Mouse (Mus musculus) heart, embryonic 14.5 days (tissue): ENCODE measurements around the gene Hspa1l. TPM values are rescaled to one million over a fixed set of nuclear protein-coding genes. Genes with fewer than 3 reads are reported as not detected.

Experiments used
- ATAC-seq: fragments of 200-750 bp; cut with Nextera tagmentation; 2 replicates; pipeline ENCODE4 v1.8.0; 2017; ENCODE audit warnings: low read depth, moderate TSS enrichment; ENCODE audit not compliant: insufficient number of reproducible peaks, insufficient read depth, low FRiP score
- H3K27ac ChIP-seq, 2 experiments: fragments of 200-500 bp in 1 of 2; fragments of 300-500 bp in 1 of 2; sonication (generic) in 1 of 2; replicated peaks in 1 of 2; 2 replicates each; pipeline ENCODE4 v1.5.1; 2012 to 2014; ENCODE audit warnings: low read depth in 2 of 2, low read length in 2 of 2, control low read depth in 1 of 2, mild to moderate bottlenecking in 1 of 2, mixed read lengths in 1 of 2; ENCODE audit not compliant: control insufficient read depth in 1 of 2, insufficient read depth in 1 of 2
- H3K27me3 ChIP-seq: fragments of 300-500 bp; sonication (generic); 2 replicates; pipeline ENCODE4 v1.6.1; 2014; ENCODE audit warnings: mild to moderate bottlenecking, low read length, control low read depth; ENCODE audit not compliant: control insufficient read depth, insufficient read depth
- H3K36me3 ChIP-seq: fragments of 300-500 bp; sonication (generic); 2 replicates; pipeline ENCODE4 v1.6.1; 2014; ENCODE audit warnings: mild to moderate bottlenecking, control low read depth, low read length, mixed read lengths; ENCODE audit not compliant: control insufficient read depth, insufficient read depth
- H3K4me1 ChIP-seq, 2 experiments: fragments of 200-500 bp in 1 of 2; fragments of 300-500 bp in 1 of 2; sonication (generic) in 1 of 2; 2 replicates each; pipeline ENCODE4 v1.6.1; 2012 to 2014; ENCODE audit warnings: low read length in 2 of 2, control low read depth in 1 of 2, mixed read lengths in 1 of 2; ENCODE audit not compliant: control insufficient read depth in 2 of 2, insufficient read depth in 2 of 2
- H3K4me2 ChIP-seq: fragments of 300-500 bp; sonication (generic); 2 replicates; pipeline ENCODE4 v1.6.1; 2014; ENCODE audit warnings: mild to moderate bottlenecking, low read length
- H3K4me3 ChIP-seq, 2 experiments: fragments of 200-500 bp in 1 of 2; fragments of 300-500 bp in 1 of 2; sonication (generic) in 1 of 2; 2 replicates each; pipeline ENCODE4 v1.5.1; 2012 to 2014; ENCODE audit warnings: low read length in 2 of 2, mild to moderate bottlenecking in 2 of 2, control low read depth in 1 of 2, low read depth in 1 of 2, moderate library complexity in 1 of 2; ENCODE audit not compliant: control insufficient read depth in 1 of 2, insufficient read depth in 1 of 2
- H3K9ac ChIP-seq: fragments of 300-500 bp; sonication (generic); 2 replicates; pipeline ENCODE4 v1.6.1; 2014; ENCODE audit warnings: mild to moderate bottlenecking, low read length
- H3K9me3 ChIP-seq: fragments of 300-500 bp; sonication (generic); 2 replicates; pipeline ENCODE4 v1.6.1; 2016; ENCODE audit warnings: low read length, control low read depth; ENCODE audit not compliant: control insufficient read depth
- WGBS: fragments of 180-500 bp; shearing (Covaris S2); extraction: QIAGEN DNeasy Blood & Tissue Kit; methylation state at CpG from one replicate; pipeline ENCODE4 v1.1.7; 2014; 5-methylcytosine and 5-hydroxymethylcytosine counted together
- polyA plus RNA-seq: library from polyadenylated mRNA; unstranded; fragments of >200 nt; fragmentation: Nextera tagmentation; extraction: Ambion mirVana; gene quantifications from 2 replicates; pipeline ENCODE4 v1.2.1, GENCODE M21; 2014

The Hspa1l gene
- polyA plus RNA-seq, 1 experiment from 2014 or later: 2.7 TPM

GRCm38 (mm10) chr17:34932287-34932686 lies 40.2 kb upstream of the Hspa1l start:
- Histone ChIP-seq H3K4me2 (peak overlapping the region; percentile 99), H3K9me3 (no peaks in the 10 kb centered on the region), H3K4me1 (peaks cover 8 to 10% of the 10 kb centered on the region in 2 experiments; a peak in 3 of 4 replicates), H3K36me3 (peaks cover 21% of the 10 kb centered on the region), H3K4me3 (peak overlapping the region; percentile 77 to 84; a peak in 2 of 4 replicates), H3K27me3 (no peaks in the 10 kb centered on the region), H3K27ac (no peak overlapping the region), H3K9ac (peak overlapping the region; percentile 89)
- WGBS: 78% methylated on average over 8 of the region's 8 CpGs
- no peak for ATAC-seq

DNA sequence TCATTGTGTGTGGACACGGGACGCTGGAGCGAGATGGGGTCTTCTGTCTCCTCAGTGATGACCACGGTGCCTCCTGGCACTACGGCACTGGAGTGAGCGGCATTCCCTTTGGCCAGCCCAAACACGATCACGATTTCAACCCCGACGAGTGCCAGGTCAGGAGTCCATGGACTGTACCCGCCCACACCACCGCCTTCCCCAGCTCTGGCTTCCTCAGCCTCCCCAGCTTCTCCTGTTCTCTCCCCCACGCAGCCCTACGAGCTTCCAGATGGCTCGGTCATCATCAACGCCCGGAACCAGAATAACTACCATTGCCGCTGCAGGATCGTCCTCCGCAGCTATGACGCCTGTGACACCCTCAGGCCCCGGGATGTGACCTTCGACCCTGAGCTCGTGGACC lies 38.5 kb upstream of the Hspa1l start:
- 70% methylated on average over 24 of the region's 24 CpGs for WGBS
- H3K27ac ChIP-seq: no peak overlapping the region; a peak in 1 of 4 replicates
- H3K9me3 ChIP-seq: no peaks in the 10 kb centered on the region
- ATAC-seq: no peak
- H3K4me3 ChIP-seq: no peak overlapping the region
- H3K4me2 ChIP-seq: no peak overlapping the region
- H3K27me3 ChIP-seq: no peaks in the 10 kb centered on the region
- peaks cover 7 to 10% of the 10 kb centered on the region in 2 experiments; a peak in 3 of 4 replicates for H3K4me1 ChIP-seq
- no peak overlapping the region for H3K9ac ChIP-seq
- peaks cover 21% of the 10 kb centered on the region for H3K36me3 ChIP-seq

DNA sequence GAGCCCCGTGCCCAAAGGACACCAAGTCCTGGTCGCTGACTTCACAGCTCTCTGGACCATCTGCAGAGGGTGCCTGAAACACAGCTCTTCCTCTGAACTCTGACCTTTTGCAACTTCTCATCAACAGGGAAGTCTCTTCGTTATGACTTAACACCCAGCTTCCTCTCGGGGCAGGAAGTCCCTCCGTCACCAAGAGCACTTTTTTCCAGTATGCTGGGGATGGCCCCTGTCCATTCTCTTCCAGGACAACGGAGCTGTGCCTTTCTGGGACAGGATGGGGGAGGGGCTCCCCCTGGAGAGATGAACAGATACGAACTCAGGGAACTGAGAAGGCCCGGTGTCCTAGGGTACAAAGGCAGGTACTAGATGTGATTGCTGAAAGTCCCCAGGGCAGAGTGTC lies 37.7 kb upstream of the Hspa1l start:
- WGBS: 47% methylated on average over 8 of the region's 8 CpGs
- Histone ChIP-seq H3K4me2 (no peak overlapping the region; the same call in 1 of the 2 replicates), H3K36me3 (peaks cover 21% of the 10 kb centered on the region), H3K27ac (no peak overlapping the region), H3K27me3 (no peaks in the 10 kb centered on the region), H3K9me3 (no peaks in the 10 kb centered on the region), H3K9ac (no peak overlapping the region), H3K4me3 (no peak overlapping the region), H3K4me1 (peaks cover 7 to 10% of the 10 kb centered on the region in 2 experiments; a peak in 3 of 4 replicates)
- no peak for ATAC-seq

- peaks cover 15% of the 10 kb centered on the region for H3K36me3 ChIP-seq
- H3K9ac ChIP-seq: no peak overlapping the region
- H3K4me2 ChIP-seq: no peak overlapping the region
- no peak overlapping the region for H3K27ac ChIP-seq
- no peaks in the 10 kb centered on the region for H3K9me3 ChIP-seq
- H3K4me1 ChIP-seq: peaks cover 3 to 6% of the 10 kb centered on the region in 2 experiments; a peak in 2 of 4 replicates
- H3K27me3 ChIP-seq: no peaks in the 10 kb centered on the region
- WGBS: 81% methylated on average over 6 of the region's 6 CpGs
- no peak for ATAC-seq
- H3K4me3 ChIP-seq: no peak overlapping the region
Observed at GRCm38 (mm10) chr17:34937960-34938505, 34.5 kb upstream of the Hspa1l start.

DNA sequence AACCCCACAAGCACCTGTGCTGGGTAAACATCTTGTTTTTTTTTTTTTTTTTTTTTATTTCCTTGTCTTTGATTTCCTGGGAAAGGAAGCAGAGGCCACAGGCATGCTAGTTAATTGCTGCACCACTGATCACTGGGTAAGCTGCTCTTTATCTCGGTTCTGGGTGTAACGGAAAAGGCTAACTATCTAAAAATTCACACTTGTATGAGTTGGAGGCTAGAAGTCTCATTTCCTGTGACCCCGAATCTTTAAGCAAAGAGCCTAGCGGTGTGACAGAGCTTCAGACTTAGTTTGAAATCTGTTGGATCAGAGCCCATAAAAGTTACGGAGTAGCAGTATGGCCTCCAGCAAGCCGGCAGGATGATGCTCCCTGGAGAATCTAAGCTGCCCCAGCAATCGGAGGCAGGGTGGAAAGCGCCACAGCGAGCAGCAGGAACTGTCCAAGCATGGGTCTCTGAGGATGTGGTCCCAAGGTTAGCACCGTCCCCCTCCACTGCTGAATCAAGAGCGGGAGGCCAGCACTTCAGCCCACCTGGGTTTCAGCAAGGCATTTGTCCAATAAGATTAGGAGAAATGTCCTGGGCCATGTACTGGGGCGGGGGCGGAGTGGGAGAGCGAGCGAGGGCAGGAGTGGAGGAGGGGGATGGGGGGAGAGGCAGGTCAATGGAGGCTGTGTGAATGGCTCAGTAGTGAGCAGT lies 31.0 kb upstream of the Hspa1l start:
- Histone ChIP-seq H3K4me1 (peaks cover 3 to 10% of the 10 kb centered on the region in 2 experiments; a peak in 2 of 4 replicates), H3K36me3 (no peaks in the 10 kb centered on the region), H3K9ac (peak overlapping the region; percentile 64), H3K4me3 (peak overlapping the region; percentile 29 to 31), H3K4me2 (peak overlapping the region; percentile 63), H3K27me3 (no peaks in the 10 kb centered on the region), H3K27ac (peak overlapping the region; percentile 66 to 75), H3K9me3 (no peaks in the 10 kb centered on the region)
- 6% methylated on average over 15 of the region's 15 CpGs for WGBS
- ATAC-seq: peak; percentile 32; the same call in 1 of the 2 replicates

- Histone ChIP-seq H3K27me3 (no peaks in the 10 kb centered on the region), H3K9ac (no peak overlapping the region), H3K4me3 (no peak overlapping the region), H3K4me1 (peaks cover 3 to 10% of the 10 kb centered on the region in 2 experiments; a peak in 2 of 4 replicates), H3K27ac (no peak overlapping the region), H3K36me3 (no peaks in the 10 kb centered on the region), H3K4me2 (no peak overlapping the region), H3K9me3 (no peaks in the 10 kb centered on the region)
- 75% methylated on average over 4 of the region's 4 CpGs for WGBS
- no peak for ATAC-seq
Observed at GRCm38 (mm10) chr17:34943128-34943815, 29.2 kb upstream of the Hspa1l start.

- ATAC-seq: no peak
- H3K27me3 ChIP-seq: no peaks in the 10 kb centered on the region
- no peak overlapping the region for H3K4me3 ChIP-seq
- no peak overlapping the region for H3K27ac ChIP-seq
- no peak overlapping the region for H3K4me2 ChIP-seq
- H3K4me1 ChIP-seq: peaks cover 3 to 10% of the 10 kb centered on the region in 2 experiments; a peak in 2 of 4 replicates
- H3K9me3 ChIP-seq: no peaks in the 10 kb centered on the region
- H3K36me3 ChIP-seq: peaks cover under 1% of the 10 kb centered on the region
- no peak overlapping the region; the same call in 1 of the 2 replicates for H3K9ac ChIP-seq
Observed at GRCm38 (mm10) chr17:34944362-34944761, 28.1 kb upstream of the Hspa1l start.
